Mouse (Mus musculus) CH12.LX (cell line): Measurements from ENCODE around the gene Uso1. TPM values are rescaled to one million over a fixed set of nuclear protein-coding genes. Genes with fewer than 3 reads are reported as not detected.

Experiments used
- DNase-seq: peaks from one replicate; pipeline ENCODE4 v3.0.0-alpha.2; 2013; ENCODE audit errors: extremely low read depth
- H3K27ac ChIP-seq: 2 replicates; pipeline ENCODE4 v1.5.1; 2012; ENCODE audit warnings: low read depth, mild to moderate bottlenecking, control low read depth, moderate library complexity; ENCODE audit not compliant: insufficient read depth
- H3K27me3 ChIP-seq: replicated peaks from 2 replicates; pipeline ENCODE3; 2012; ENCODE audit warnings: inconsistent platforms
- H3K36me3 ChIP-seq, 2 experiments: replicated peaks in 1 of 2; 2 replicates each; pipeline versions ENCODE3 to v1.6.1; 2012; ENCODE audit warnings: inconsistent platforms in 1 of 2, low read length in 1 of 2, mild to moderate bottlenecking in 1 of 2, mixed read lengths in 1 of 2, moderate library complexity in 1 of 2; ENCODE audit not compliant: control insufficient read depth in 1 of 2, insufficient read depth in 1 of 2
- H3K4me1 ChIP-seq, 2 experiments: 2 replicates each; pipeline ENCODE4 v1.6.1; 2012; ENCODE audit warnings: inconsistent platforms in 1 of 2, moderate library complexity in 1 of 2; ENCODE audit not compliant: insufficient read depth in 2 of 2, control insufficient read depth in 1 of 2
- H3K4me2 ChIP-seq: 2 replicates; pipeline ENCODE4 v1.6.1; 2012; ENCODE audit warnings: low read depth, mild to moderate bottlenecking, control low read depth; ENCODE audit not compliant: poor library complexity, insufficient read depth, severe bottlenecking
- H3K4me3 ChIP-seq, 3 experiments: fragments of 150-350 bp in 1 of 3; sonication (generic) in 1 of 3; replicated peaks in 1 of 3; 2 replicates each; pipeline versions ENCODE3 to v1.5.1; 2011 to 2012; ENCODE audit warnings: low read depth in 2 of 3, low read length in 2 of 3, mild to moderate bottlenecking in 2 of 3, moderate library complexity in 2 of 3, control low read depth in 1 of 3, improper control_type of control experiment in 1 of 3, inconsistent platforms in 1 of 3, mixed read lengths in 1 of 3; ENCODE audit not compliant: poor library complexity in 1 of 3
- H3K79me2 ChIP-seq: replicated peaks from 2 replicates; pipeline ENCODE4 v1.6.1; 2012; ENCODE audit warnings: mild to moderate bottlenecking, moderate library complexity; ENCODE audit not compliant: control insufficient read depth, poor library complexity, insufficient read depth, severe bottlenecking; ENCODE audit errors: extremely low read depth
- H3K9ac ChIP-seq: 2 replicates; pipeline ENCODE4 v1.6.1; 2012; ENCODE audit warnings: low read depth, mild to moderate bottlenecking, control low read depth, moderate library complexity; ENCODE audit not compliant: insufficient read depth
- H3K9me3 ChIP-seq: replicated peaks from 2 replicates; pipeline ENCODE3; 2012; ENCODE audit warnings: low read length, inconsistent platforms, mixed read lengths
- CHD2 ChIP-seq: IDR thresholded peaks from 2 replicates; pipeline ENCODE4 v1.6.1; 2011; ENCODE audit warnings: low read length, improper control_type of control experiment
- CTCF ChIP-seq, 2 experiments: IDR thresholded peaks in 1 of 2; conservative IDR thresholded peaks in 1 of 2; 2 replicates each; pipeline ENCODE4 v1.5.1; 2011 to 2012; ENCODE audit warnings: low read depth in 2 of 2, low read length in 2 of 2, improper control_type of control experiment in 1 of 2, inconsistent platforms in 1 of 2, mild to moderate bottlenecking in 1 of 2, moderate library complexity in 1 of 2
- E2F4 ChIP-seq: IDR thresholded peaks from 2 replicates; pipeline ENCODE4 v1.6.1; 2011; ENCODE audit warnings: low read depth, low read length, improper control_type of control experiment; ENCODE audit not compliant: insufficient replicate concordance
- ELF1 ChIP-seq: IDR thresholded peaks from 2 replicates; pipeline ENCODE4 v1.6.1; 2014; ENCODE audit warnings: low read depth, mild to moderate bottlenecking, inconsistent platforms, low read length, improper control_type of control experiment
- EP300 ChIP-seq: IDR thresholded peaks from 2 replicates; pipeline ENCODE4 v1.6.1; 2011; ENCODE audit warnings: low read length, improper control_type of control experiment
- GABPA ChIP-seq: IDR thresholded peaks from 2 replicates; pipeline ENCODE4 v1.6.1; 2012; ENCODE audit warnings: low read depth, low read length, improper control_type of control experiment, inconsistent platforms; ENCODE audit not compliant: insufficient replicate concordance
- KAT2A ChIP-seq: IDR thresholded peaks from 2 replicates; pipeline ENCODE4 v1.6.1; 2012; ENCODE audit warnings: low read length, improper control_type of control experiment, inconsistent platforms; ENCODE audit not compliant: insufficient replicate concordance
- MAFK ChIP-seq: IDR thresholded peaks from 2 replicates; pipeline ENCODE4 v1.6.1; 2011; ENCODE audit warnings: low read length, improper control_type of control experiment; ENCODE audit not compliant: insufficient replicate concordance
- MAZ ChIP-seq: IDR thresholded peaks from 2 replicates; pipeline ENCODE4 v1.6.1; 2012; ENCODE audit warnings: low read depth, mild to moderate bottlenecking, inconsistent platforms, low read length, improper control_type of control experiment, moderate library complexity
- NRF1 ChIP-seq: IDR thresholded peaks from 2 replicates; pipeline ENCODE4 v1.6.1; 2014; ENCODE audit warnings: low read depth, mild to moderate bottlenecking, inconsistent platforms, low read length, improper control_type of control experiment, moderate library complexity
- PAX5 ChIP-seq: IDR thresholded peaks from 2 replicates; pipeline ENCODE4 v1.6.1; 2012; ENCODE audit warnings: low read length, inconsistent platforms, mixed read lengths
- POLR2A ChIP-seq: IDR thresholded peaks from 2 replicates; pipeline ENCODE4 v1.6.1; 2011; ENCODE audit warnings: low read depth, mild to moderate bottlenecking, improper control_type of control experiment, low read length
- RAD21 ChIP-seq: IDR thresholded peaks from 2 replicates; pipeline ENCODE4 v1.6.1; 2011; ENCODE audit warnings: low read depth, mild to moderate bottlenecking, low read length, improper control_type of control experiment, moderate library complexity
- RCOR1 ChIP-seq: conservative IDR thresholded peaks from 2 replicates; pipeline ENCODE4 v1.6.1; 2012; ENCODE audit warnings: low read depth, mild to moderate bottlenecking, inconsistent platforms, low read length, improper control_type of control experiment
- SIN3A ChIP-seq: IDR thresholded peaks from 2 replicates; pipeline ENCODE4 v1.6.1; 2012; ENCODE audit warnings: low read length, improper control_type of control experiment, inconsistent platforms
- SMC3 ChIP-seq: IDR thresholded peaks from 2 replicates; pipeline ENCODE4 v1.6.1; 2011; ENCODE audit warnings: low read depth, low read length, improper control_type of control experiment
- TBP ChIP-seq: conservative IDR thresholded peaks from 2 replicates; pipeline ENCODE4 v1.6.1; 2011; ENCODE audit warnings: low read depth, low read length, improper control_type of control experiment
- TCF12 ChIP-seq: IDR thresholded peaks from 2 replicates; pipeline ENCODE4 v1.6.1; 2014; ENCODE audit warnings: low read depth, mild to moderate bottlenecking, inconsistent platforms, low read length, improper control_type of control experiment
- UBTF ChIP-seq: IDR thresholded peaks from 2 replicates; pipeline ENCODE4 v1.6.1; 2012; ENCODE audit warnings: low read depth, mild to moderate bottlenecking, inconsistent platforms, low read length, improper control_type of control experiment, moderate library complexity
- USF2 ChIP-seq: conservative IDR thresholded peaks from 2 replicates; pipeline ENCODE4 v1.6.1; 2011; ENCODE audit warnings: low read depth, low read length, improper control_type of control experiment
- ZKSCAN1 ChIP-seq: IDR thresholded peaks from 2 replicates; pipeline ENCODE4 v1.6.1; 2012; ENCODE audit warnings: low read depth, inconsistent platforms, low read length, improper control_type of control experiment, borderline replicate concordance
- ZMIZ1 ChIP-seq: IDR thresholded peaks from 2 replicates; pipeline ENCODE4 v1.6.1; 2012; ENCODE audit warnings: low read depth, mild to moderate bottlenecking, inconsistent platforms, low read length, improper control_type of control experiment
- ZNF384 ChIP-seq: IDR thresholded peaks from 2 replicates; pipeline ENCODE4 v1.6.1; 2012; ENCODE audit warnings: low read depth, low read length, improper control_type of control experiment, inconsistent platforms
- dilution Hi-C: fragments of 300-500 bp; cut with MboI; formaldehyde crosslinking; loops from 2 replicates; pipeline ENCODE4 v1.14.3; 2020; ENCODE audit warnings: low sequenced_read_pairs; ENCODE audit not compliant: extremely low pct_unique_long_range_greater_than_20kb, extremely low pct_ligation_motif_present
- in situ Hi-C: fragments of 300-500 bp; cut with MboI; formaldehyde crosslinking; loops from 3 replicates; pipeline ENCODE4 v1.14.3; 2019; ENCODE audit warnings: low sequenced_read_pairs, low pct_ligation_motif_present, low pct_unique_long_range_greater_than_20kb, mixed read lengths
- polyA plus RNA-seq: library from polyadenylated mRNA; unstranded; fragments of >175 nt; gene quantifications from 2 replicates; pipeline ENCODE4 v1.2.1, GENCODE M21; 2012; ENCODE audit warnings: low read depth; ENCODE audit not compliant: insufficient read length
- total RNA-seq, 2 experiments: library from RNA; depleted of rRNA; stranded (reverse); fragments of 300-350 nt in 1 of 2; fragments of >200 nt in 1 of 2; gene quantifications; 2 replicates each; pipeline ENCODE4 v1.2.3; 2012 to 2014

Uso1 gene
- total and polyA plus RNA-seq, 3 experiments: 19.9 to 63.7 (median 20.9) TPM

DNA sequence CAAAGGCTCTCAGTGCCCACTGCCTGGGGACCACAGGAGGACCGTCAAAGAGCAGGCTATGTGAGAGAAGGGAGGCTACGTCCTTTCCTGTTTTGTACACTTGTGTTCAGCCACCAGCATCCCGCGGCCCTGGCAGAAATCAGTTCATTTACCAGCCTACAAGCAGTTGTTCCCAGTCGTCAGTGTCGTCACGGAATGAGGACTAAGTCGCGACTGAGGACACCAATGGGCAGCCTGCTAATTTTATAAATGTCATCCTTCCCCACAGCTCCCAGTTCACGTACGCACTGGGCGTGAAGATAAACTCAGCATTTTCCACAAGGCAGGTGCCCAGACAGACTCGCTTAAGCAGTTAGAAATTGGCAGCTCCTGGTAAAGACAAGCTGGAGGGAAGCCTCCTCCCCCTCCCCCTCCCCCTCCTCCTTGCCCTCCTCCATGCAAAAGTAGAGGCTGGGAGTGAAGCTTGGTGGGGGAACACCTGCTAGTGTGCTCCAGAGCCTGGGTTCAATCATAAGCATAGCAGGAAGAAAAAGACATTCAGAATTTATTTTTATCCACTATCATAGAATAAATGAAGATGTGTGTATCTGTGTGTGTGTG lies 33.8 kb upstream of the Uso1 start:
- dilution Hi-C loops: no loop called here

DNA sequence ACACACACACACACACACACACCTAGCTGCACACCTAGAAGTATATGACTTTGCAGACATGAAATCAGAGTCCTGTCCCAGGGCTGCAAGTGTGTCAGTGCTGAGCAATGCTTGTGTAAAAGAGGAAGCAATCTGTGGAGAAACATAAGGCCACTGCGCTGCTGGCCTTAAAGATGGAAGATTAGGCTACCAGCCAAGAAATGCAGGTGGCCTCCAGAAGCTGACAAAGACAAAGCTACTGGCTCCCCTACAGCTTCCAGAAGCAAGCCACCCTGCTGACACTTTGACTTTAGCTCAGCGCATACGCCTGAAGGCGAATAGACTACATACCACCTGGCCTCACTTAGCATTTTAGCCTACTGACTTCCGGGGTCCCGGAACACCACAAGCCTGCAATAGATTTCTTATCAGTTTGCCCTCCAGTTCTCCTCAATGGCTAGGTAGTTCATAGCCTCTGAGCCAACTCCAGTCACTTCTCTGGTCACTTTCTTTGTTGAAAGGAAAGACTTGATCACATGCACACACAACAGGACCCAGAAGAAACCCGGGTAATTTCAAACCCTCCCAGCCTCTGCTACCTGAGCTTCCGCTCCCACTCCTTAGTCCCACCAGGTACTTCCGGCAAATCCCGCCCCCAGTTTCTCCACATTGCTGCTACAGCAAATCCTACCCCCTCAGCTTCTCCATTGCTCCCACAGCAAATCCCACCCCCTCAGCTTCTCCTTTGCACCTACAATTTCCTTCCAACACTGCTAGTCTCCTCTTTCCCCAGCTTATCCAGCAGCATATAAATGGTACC lies 31.2 kb upstream of the Uso1 start:
- Histone ChIP-seq H3K27me3 (no peaks in the 10 kb centered on the region), H3K4me3 (no peak overlapping the region), H3K4me1 (peaks cover 3 to 16% of the 10 kb centered on the region in 2 experiments; a peak in 3 of 4 replicates), H3K4me2 (no peak overlapping the region), H3K36me3 (no peaks in the 10 kb centered on the region), H3K79me2 (no peaks in the 10 kb centered on the region), H3K9me3 (no peaks in the 10 kb centered on the region), H3K9ac (no peak overlapping the region), H3K27ac (no peak overlapping the region)
- in situ Hi-C loops: no loop called here
- DNase-seq: no peak
- TF ChIP-seq MAFK: no peak
- no peak for TF ChIP-seq POLR2A
- no peak for TF ChIP-seq RAD21
- no peak for TF ChIP-seq NRF1
- no peak for TF ChIP-seq EP300
- no peak for TF ChIP-seq RCOR1
- no peak for TF ChIP-seq SIN3A
- TF ChIP-seq PAX5: no peak
- TF ChIP-seq TBP: no peak
- no peak for TF ChIP-seq ELF1
- TF ChIP-seq UBTF: no peak
- no peak for TF ChIP-seq ZNF384
- TF ChIP-seq USF2: no peak
- no peak for TF ChIP-seq GABPA
- no peak for TF ChIP-seq ZKSCAN1
- no peak for TF ChIP-seq CHD2
- no peak for TF ChIP-seq SMC3
- dilution Hi-C loops: no loop called here

More for the DNA sequence above, 33.8 kb upstream of the Uso1 start:
- Histone ChIP-seq H3K27ac (no peak overlapping the region), H3K79me2 (no peaks in the 10 kb centered on the region), H3K27me3 (no peaks in the 10 kb centered on the region), H3K9ac (no peak overlapping the region), H3K4me3 (no peak overlapping the region), H3K4me2 (no peak overlapping the region), H3K36me3 (no peaks in the 10 kb centered on the region), H3K9me3 (no peaks in the 10 kb centered on the region), H3K4me1 (peaks cover 0 to 11% of the 10 kb centered on the region in 2 experiments; a peak in 2 of 4 replicates)
- TF ChIP-seq TBP (no peak), CHD2 (no peak), RCOR1 (no peak), MAZ (no peak), RAD21 (no peak), E2F4 (no peak), SIN3A (no peak), ZKSCAN1 (no peak), UBTF (no peak), ZMIZ1 (no peak), KAT2A (no peak), ZNF384 (no peak), NRF1 (no peak), TCF12 (no peak), PAX5 (no peak), EP300 (no peak), CTCF (conservative IDR thresholded peaks at IDR 0.05 in 1 of 2, IDR thresholded peaks at IDR 0.05 in 1 of 2; ENCODE audit: low read depth in 2 of 2, low read length in 2 of 2) (no peak)
- in situ Hi-C loops: no loop called here
- DNase-seq: no peak
